10 mouse cellular contexts compared by ENCODE assay signal in the genomic region with DNA sequence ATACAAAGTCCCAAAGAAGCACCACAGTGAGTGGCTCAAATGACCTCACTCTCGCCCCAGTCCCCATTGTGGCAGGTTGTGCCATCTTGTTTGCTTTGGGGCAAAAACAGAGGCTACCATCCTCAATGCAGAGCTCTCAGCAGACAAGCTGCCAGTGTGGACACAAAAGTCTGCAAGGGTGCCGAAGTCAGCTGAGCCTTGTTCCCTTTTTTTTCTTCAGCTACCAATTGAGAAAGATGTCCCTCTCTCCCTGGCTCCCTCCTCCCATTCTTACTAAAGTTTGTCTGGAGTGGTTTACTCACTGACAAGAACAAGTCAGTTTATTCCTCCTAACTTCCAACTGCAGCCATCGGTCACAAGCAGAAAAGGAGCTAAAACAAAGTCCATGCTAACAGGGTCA. TPM values are rescaled to one million over a fixed set of nuclear protein-coding genes. Genes with fewer than 3 reads are reported as not detected.
DNase-seq lines count a peak whose midpoint lies in the region; ATAC-seq and TF ChIP-seq lines count a peak whose summit lies in the region.
"Had no signal": no experiment of that assay in that cellular context is flagged by ENCODE, and none has a peak within 500 bp of the region (broad histone marks: within the 10 kb centered on the region; RNA-seq: fewer than 3 reads in every experiment).

No protein-coding gene starts in this region.

- no peak for TF ChIP-seq EP300 in liver, postnatal 0 days (IDR thresholded peaks at IDR 0.05; ENCODE audit: low read depth)

- H3K4me3 ChIP-seq in neural tube, embryonic 15.5 days (replicated peaks) = no peak overlapping the region
- no peak overlapping the region for H3K4me3 ChIP-seq in liver, postnatal 0 days (ENCODE audit: low read depth, low read length)
- H3K4me3 ChIP-seq: midbrain, embryonic 12.5 days had no signal

- intact Hi-C loops in heart, postnatal 36 days (cut with DNase I) = no loop called here

- 61% methylated on average over 3 of the region's 3 CpGs for WGBS in neural tube, embryonic 15.5 days
- 34% methylated on average over 3 of the region's 3 CpGs for WGBS in liver, postnatal 0 days (ENCODE audit: insufficient replicate concordance)

- H3K27ac ChIP-seq in neural tube, embryonic 15.5 days (replicated peaks) = 0 out of 2 replicates have a peak overlapping the region, but pooled peaks have one; percentile 35
- peak overlapping the region; percentile 44 for H3K27ac ChIP-seq in liver, postnatal 0 days (ENCODE audit: low read depth)
- H3K27ac ChIP-seq: midbrain, embryonic 12.5 days had no signal

- peaks cover 36% of the 10 kb centered on the region for H3K4me1 ChIP-seq in neural tube, embryonic 15.5 days
- H3K4me1 ChIP-seq in liver, postnatal 0 days (ENCODE audit: insufficient read depth) = peaks cover 46% of the 10 kb centered on the region

- no peak overlapping the region for H3K4me2 ChIP-seq in neural tube, embryonic 15.5 days
- H3K4me2 ChIP-seq in liver, postnatal 0 days (ENCODE audit: low read depth, low read length) = peak overlapping the region; percentile 24; the same call in 1 of the 2 replicates
- H3K4me2 ChIP-seq: midbrain, embryonic 12.5 days had no signal

- no peak for TF ChIP-seq CTCF in liver, postnatal 0 days (IDR thresholded peaks at IDR 0.05; ENCODE audit: low read depth)

- H3K27me3 ChIP-seq in neural tube, embryonic 15.5 days (replicated peaks) = no peaks in the 10 kb centered on the region
- no peaks in the 10 kb centered on the region for H3K27me3 ChIP-seq in liver, postnatal 0 days (ENCODE audit: insufficient read depth, low read length)
- H3K27me3 ChIP-seq: midbrain, embryonic 12.5 days had no signal

- DNase-seq in heart, adult 11 months = peak; percentile 93
- no peak for DNase-seq in heart, postnatal 36 days
- no peak for DNase-seq in neural tube, embryonic 10.5 days (ENCODE audit: extremely low spot score, low spot score)
- peak; percentile 29 for DNase-seq in liver, postnatal 0 days
- no peak for DNase-seq in cerebellum, postnatal 36 days
- no peak for DNase-seq in frontal cortex, postnatal 14 days (ENCODE audit: low spot score in 2 of 2)
- no peak for DNase-seq in frontal cortex, postnatal 25 days (ENCODE audit: low spot score in 2 of 2)
- DNase-seq: kidney, postnatal 4 days had no signal

- H3K9ac ChIP-seq in neural tube, embryonic 15.5 days (replicated peaks) = no peak overlapping the region
- H3K9ac ChIP-seq in liver, postnatal 0 days (replicated peaks) = no peak overlapping the region; the same call in 1 of the 2 replicates
- H3K9ac ChIP-seq: midbrain, embryonic 12.5 days had no signal

- H3K36me3 ChIP-seq in neural tube, embryonic 15.5 days = no peaks in the 10 kb centered on the region
- no peaks in the 10 kb centered on the region for H3K36me3 ChIP-seq in liver, postnatal 0 days (replicated peaks; ENCODE audit: insufficient read depth, low read length)
- H3K36me3 ChIP-seq: midbrain, embryonic 12.5 days had no signal

- H3K9me3 ChIP-seq in neural tube, embryonic 15.5 days (replicated peaks) = no peaks in the 10 kb centered on the region
- H3K9me3 ChIP-seq in liver, postnatal 0 days (ENCODE audit: low read length) = no peaks in the 10 kb centered on the region
- H3K9me3 ChIP-seq: midbrain, embryonic 12.5 days had no signal

- ATAC-seq in neural tube, embryonic 15.5 days (ENCODE audit: low FRiP score) = no peak
- peak; percentile 25; the same call in 1 of the 2 replicates for ATAC-seq in liver, postnatal 0 days

RNA-seq across cellular contexts. Expression of a gene that starts 19.7 kb away (rescaled TPM):
- total RNA-seq in heart, postnatal 36 days (2021) = 10 to 100 TPM; 44.5 to 45.1 TPM
- 96.6 and 103 TPM in 2 replicates for polyA plus RNA-seq in neural tube, embryonic 15.5 days (2015; fragmentation: Nextera tagmentation; extraction: Ambion mirVana)
- 28.6 and 31.5 TPM in 2 replicates for polyA plus RNA-seq in liver, postnatal 0 days (2015; fragmentation: Nextera tagmentation; extraction: Ambion mirVana)

RNA-seq across cellular contexts. Expression of a gene that starts 38.6 kb away (rescaled TPM):
- total RNA-seq in heart, postnatal 36 days (2021) = 10 to 100 TPM; 10.8 to 11.3 TPM
- polyA plus RNA-seq in neural tube, embryonic 15.5 days (2015; fragmentation: Nextera tagmentation; extraction: Ambion mirVana) = 32.5 and 42.8 TPM in 2 replicates
- 19.2 and 21.9 TPM in 2 replicates for polyA plus RNA-seq in liver, postnatal 0 days (2015; fragmentation: Nextera tagmentation; extraction: Ambion mirVana)

Comparison
In these comparisons a context has a peak if more than half of its experiments do, and no peak if none do; other contexts are left out.
1. DNase-seq: peak in heart, adult 11 months (single experiment) and liver, postnatal 0 days (single experiment); none in heart, postnatal 36 days (0 of 2), neural tube, embryonic 10.5 days (single experiment), cerebellum, postnatal 36 days (0 of 2), frontal cortex, postnatal 14 days (0 of 2) and frontal cortex, postnatal 25 days (0 of 2).